Mouse (Mus musculus): ENCODE measurements at regions not wholly inside any gene's neighbourhood (a gene's known extent, or its start where the extent isn't known, plus 50 kb on each side); places are given as distances from the start of the nearest gene placed in this dataset.
A peak's percentile ranks its signal among the peaks of the same experiment; 100 is the strongest.

GRCm38 (mm10) chr12:7816616-7817015, 160.8 kb upstream of the Apob start:
- ATAC-seq (no peak), DNase-seq (ENCODE audit: low read depth, low spot score) (peak; percentile 4)
- ChIA-PET POLR2A (no interaction called here), CTCF (no interaction called here)
- TF ChIP-seq CTCF (IDR thresholded peaks at IDR 0.05) = no peak
- in situ Hi-C loops (cut with MboI; ENCODE audit: low pct_unique_long_range_greater_than_20kb) = no loop called here
- no peaks in the 10 kb centered on the region for H3K27me3 ChIP-seq

GRCm38 (mm10) chr12:7820006-7820704, 157.3 kb upstream of the Apob start:
- peak; percentile 27 for DNase-seq (ENCODE audit: low read depth, low spot score)
- ChIA-PET POLR2A (no interaction called here), CTCF (no interaction called here)
- no peak for TF ChIP-seq CTCF (IDR thresholded peaks at IDR 0.05)
- in situ Hi-C loops (cut with MboI; ENCODE audit: low pct_unique_long_range_greater_than_20kb) = no loop called here
- H3K27me3 ChIP-seq = no peaks in the 10 kb centered on the region
- peak; percentile 90 for ATAC-seq

DNA sequence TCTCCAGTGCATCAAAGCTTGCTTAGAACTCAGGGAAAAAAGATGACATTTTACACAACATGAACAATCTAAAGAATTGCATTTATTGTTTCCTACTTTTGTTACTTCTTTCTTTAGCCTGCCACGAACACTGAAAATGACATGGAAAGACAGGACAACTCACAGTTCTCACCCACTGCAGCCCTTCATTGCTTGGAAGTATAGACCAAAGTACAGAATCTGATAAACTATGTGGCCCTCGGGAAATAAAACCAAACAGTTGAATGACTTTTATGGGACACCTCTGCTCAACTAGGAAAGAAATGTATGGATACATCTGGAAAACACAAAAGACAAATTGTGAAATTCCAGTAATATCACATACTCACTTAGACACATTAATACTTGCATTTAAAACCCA, 156.7 kb upstream of the Apob start:
- ChIA-PET POLR2A (no interaction called here), CTCF (no interaction called here)
- TF ChIP-seq CTCF (IDR thresholded peaks at IDR 0.05) = no peak
- no peak for ATAC-seq
- in situ Hi-C loops (cut with MboI; ENCODE audit: low pct_unique_long_range_greater_than_20kb) = no loop called here
- H3K27me3 ChIP-seq = no peaks in the 10 kb centered on the region
- DNase-seq (ENCODE audit: low read depth, low spot score) = no peak

DNA sequence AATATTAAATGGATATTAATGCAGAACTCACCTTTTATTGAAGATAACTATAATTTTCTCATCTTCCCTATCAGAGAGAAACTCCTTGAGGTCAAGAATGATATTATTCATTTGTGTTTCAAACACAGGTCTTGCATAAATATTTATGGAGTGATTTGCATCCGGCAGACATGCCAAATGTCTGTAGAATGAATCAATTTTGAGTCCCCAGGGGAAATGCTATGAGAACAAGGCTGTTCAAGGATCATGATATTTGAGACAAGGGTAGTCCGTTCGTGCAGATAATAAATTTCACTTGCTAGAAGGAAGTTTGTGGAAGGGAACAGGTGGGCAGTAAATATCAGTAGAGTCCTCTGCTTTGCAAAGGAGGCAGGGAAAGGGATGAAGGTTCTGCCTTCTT, 141.7 kb upstream of the Apob start:
- no peak for DNase-seq (ENCODE audit: low read depth, low spot score)
- in situ Hi-C loops (cut with MboI; ENCODE audit: low pct_unique_long_range_greater_than_20kb) = no loop called here
- peaks cover 8% of the 10 kb centered on the region for H3K27me3 ChIP-seq
- ChIA-PET CTCF (no interaction called here), POLR2A (no interaction called here)
- TF ChIP-seq CTCF (IDR thresholded peaks at IDR 0.05) = no peak
- no peak for ATAC-seq

DNA sequence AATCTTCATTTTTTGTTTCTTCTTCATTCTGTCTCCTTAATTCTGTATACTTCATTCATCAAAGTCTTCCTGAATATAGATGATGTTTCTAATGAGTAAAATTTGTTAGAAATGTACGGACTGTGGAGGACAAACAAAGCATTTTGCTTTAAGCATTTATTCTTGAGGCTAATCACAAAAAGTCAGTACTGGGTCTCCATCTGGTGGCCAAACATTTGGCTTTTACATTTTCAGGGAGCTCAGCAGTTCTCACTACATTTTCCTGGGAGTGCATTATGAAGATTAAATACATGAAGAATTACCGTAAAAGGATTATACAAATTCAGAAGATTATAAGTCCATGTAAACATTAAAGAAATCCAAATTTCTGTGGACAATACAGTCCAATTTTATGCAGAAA, 123.6 kb upstream of the Apob start:
- ChIA-PET POLR2A (no interaction called here), CTCF (interaction anchor here (1.5 to 1.6 kb wide), 2 partner anchors 12 to 26 kb away, joined by 3 to 4 read pairs; no protein-coding TSS in a partner anchor)
- in situ Hi-C loops (cut with MboI; ENCODE audit: low pct_unique_long_range_greater_than_20kb) = no loop called here
- peak; percentile 23 for TF ChIP-seq CTCF (IDR thresholded peaks at IDR 0.05)
- peaks cover 17% of the 10 kb centered on the region for H3K27me3 ChIP-seq
- DNase-seq (ENCODE audit: low read depth, low spot score) = no peak
- no peak for ATAC-seq

DNA sequence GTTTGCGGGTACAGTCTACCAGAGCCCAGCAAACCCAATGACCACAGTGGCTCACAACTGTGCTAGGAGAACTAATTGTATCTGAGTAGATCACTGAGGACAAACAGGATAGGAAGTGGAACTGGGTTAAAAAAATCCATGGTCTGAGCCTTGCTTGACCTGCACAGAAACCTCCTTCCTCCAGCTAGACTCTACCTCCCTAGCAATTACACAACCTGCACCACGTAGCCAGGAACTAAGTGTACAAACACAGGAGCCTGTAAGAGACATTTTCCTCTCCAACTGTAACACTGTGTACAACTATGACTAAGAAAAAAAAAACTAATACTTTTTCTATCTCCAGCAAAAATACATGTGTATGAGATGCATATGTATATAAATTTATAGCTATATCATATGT, 121.8 kb upstream of the Apob start:
- peaks cover 17% of the 10 kb centered on the region for H3K27me3 ChIP-seq
- ATAC-seq (no peak), DNase-seq (ENCODE audit: low read depth, low spot score) (no peak)
- ChIA-PET POLR2A (no interaction called here), CTCF (no interaction called here)
- no peak for TF ChIP-seq CTCF (IDR thresholded peaks at IDR 0.05)
- in situ Hi-C loops (cut with MboI; ENCODE audit: low pct_unique_long_range_greater_than_20kb) = no loop called here

DNA sequence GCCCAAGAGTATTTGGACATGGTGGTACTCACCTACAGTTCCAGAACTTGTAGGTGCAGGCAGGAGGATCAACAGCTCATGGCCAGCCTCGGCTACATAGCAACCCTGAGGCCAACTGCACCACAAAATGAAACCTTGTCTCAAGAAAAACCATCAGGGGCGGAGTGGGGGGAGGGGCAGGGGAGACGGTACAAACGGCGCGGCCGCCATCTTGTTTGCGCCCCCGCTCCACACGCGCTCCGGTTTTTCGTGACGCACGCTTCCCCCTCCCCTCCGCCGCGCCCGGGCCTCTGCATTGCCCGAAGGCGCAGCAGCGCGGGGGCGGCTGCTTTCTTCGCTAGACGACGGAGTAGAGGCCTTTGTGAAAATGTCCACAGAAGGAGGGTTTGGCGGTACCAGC, 117.9 kb upstream of the Apob start:
- DNase-seq (ENCODE audit: low read depth, low spot score) (no peak), ATAC-seq (no peak)
- no peak for TF ChIP-seq CTCF (IDR thresholded peaks at IDR 0.05)
- CTCF ChIA-PET = no interaction called here
- in situ Hi-C loops (cut with MboI; ENCODE audit: low pct_unique_long_range_greater_than_20kb) = no loop called here
- POLR2A ChIA-PET = no interaction called here
- H3K27me3 ChIP-seq = peaks cover 5% of the 10 kb centered on the region

GRCm38 (mm10) chr12:7870004-7870403, 107.4 kb upstream of the Apob start:
- POLR2A ChIA-PET = no interaction called here
- CTCF ChIA-PET = no interaction called here
- DNase-seq (ENCODE audit: low read depth, low spot score) (no peak), ATAC-seq (no peak)
- TF ChIP-seq CTCF (IDR thresholded peaks at IDR 0.05) = no peak
- no peaks in the 10 kb centered on the region for H3K27me3 ChIP-seq
- in situ Hi-C loops (cut with MboI; ENCODE audit: low pct_unique_long_range_greater_than_20kb) = no loop called here

DNA sequence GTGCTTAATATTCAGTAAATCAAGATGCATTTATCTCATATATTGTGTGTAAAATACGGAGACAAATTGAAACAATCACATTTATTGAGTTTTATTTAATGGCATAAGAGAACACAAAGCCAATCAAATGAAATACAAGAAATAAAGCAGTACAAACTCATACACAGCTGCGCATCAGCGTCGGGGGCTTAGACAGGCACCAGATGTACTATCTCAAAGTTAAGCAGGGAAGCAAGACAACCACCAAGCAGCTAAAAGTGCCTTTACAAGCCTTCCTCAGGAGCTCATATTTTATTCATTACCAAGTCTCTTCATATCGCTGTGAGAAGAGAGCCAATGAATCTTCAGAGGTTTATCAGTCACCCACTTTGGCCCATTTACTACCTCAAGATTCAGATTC, 107.0 kb upstream of the Apob start:
- in situ Hi-C loops (cut with MboI; ENCODE audit: low pct_unique_long_range_greater_than_20kb) = no loop called here
- H3K27me3 ChIP-seq = no peaks in the 10 kb centered on the region
- ATAC-seq (no peak), DNase-seq (ENCODE audit: low read depth, low spot score) (no peak)
- TF ChIP-seq CTCF (IDR thresholded peaks at IDR 0.05) = no peak
- POLR2A ChIA-PET = no interaction called here
- CTCF ChIA-PET = no interaction called here

- ATAC-seq = no peak
- ChIA-PET CTCF (no interaction called here), POLR2A (no interaction called here)
- no peak for TF ChIP-seq CTCF (IDR thresholded peaks at IDR 0.05)
- DNase-seq (ENCODE audit: low read depth, low spot score) = no peak
- in situ Hi-C loops (cut with MboI; ENCODE audit: low pct_unique_long_range_greater_than_20kb) = no loop called here
- no peaks in the 10 kb centered on the region for H3K27me3 ChIP-seq
These were observed 102.0 kb upstream of the Apob start for GRCm38 (mm10) chr12:7875454-7875853.

DNA sequence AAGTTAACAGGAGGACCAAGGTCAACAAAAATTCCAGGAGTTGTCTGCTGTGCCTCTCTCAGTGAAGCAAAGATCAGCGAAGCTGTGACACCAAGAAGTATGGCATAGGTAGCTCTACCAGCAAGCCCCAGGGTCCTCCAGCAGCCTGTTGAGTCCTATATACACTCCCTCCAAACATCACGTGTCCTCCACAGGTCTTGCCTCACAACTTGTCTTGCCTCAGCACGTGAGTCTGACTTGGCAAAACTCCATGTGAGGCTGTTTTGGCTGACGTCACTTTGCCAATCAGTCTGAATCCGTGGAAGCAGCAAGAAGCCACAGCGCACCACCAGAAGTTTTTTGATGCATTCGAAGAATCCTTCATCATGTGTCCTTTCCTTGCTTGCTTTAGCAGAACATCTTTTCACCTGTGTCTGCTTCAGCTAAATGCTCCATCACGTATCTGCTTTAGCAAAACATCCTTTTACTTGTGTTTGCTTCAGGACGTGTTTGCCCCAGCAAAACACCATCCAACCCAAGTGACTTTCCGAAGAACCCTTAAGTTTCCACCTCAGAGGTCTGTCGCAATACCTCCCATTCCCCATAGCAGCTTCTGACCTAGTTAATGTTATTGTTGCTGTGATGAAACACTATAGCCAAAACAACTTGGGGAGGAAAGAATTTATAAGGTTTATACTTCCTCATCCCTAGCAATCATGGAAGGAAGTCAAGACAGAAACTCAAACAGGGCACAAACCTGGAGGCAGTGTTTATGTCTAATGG, 101.0 kb upstream of the Apob start:
- POLR2A ChIA-PET = no interaction called here
- TF ChIP-seq CTCF (IDR thresholded peaks at IDR 0.05) = no peak
- in situ Hi-C loops (cut with MboI; ENCODE audit: low pct_unique_long_range_greater_than_20kb) = no loop called here
- ATAC-seq = no peak
- no peaks in the 10 kb centered on the region for H3K27me3 ChIP-seq
- no peak for DNase-seq (ENCODE audit: low read depth, low spot score)
- CTCF ChIA-PET = no interaction called here

DNA sequence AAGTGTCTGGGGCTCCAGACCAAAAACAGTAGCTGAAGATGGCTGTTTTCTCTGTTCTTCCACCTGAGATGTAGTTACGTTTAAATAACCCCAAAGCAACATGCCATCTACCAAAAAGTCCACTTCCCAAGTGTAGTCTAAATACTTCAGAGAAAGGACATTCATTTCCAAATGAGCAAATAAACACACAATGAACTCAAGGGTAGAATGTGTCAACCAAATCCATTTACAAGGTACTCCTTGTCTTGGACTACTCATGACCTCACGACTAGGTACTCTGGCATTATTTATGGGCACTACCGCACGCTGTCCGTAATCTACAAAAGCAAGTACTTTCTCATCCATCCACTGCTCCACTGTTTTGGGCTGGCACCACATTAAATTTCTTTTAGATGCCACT, 98.7 kb upstream of the Apob start:
- ATAC-seq (no peak), DNase-seq (ENCODE audit: low read depth, low spot score) (no peak)
- CTCF ChIA-PET = no interaction called here
- POLR2A ChIA-PET = no interaction called here
- in situ Hi-C loops (cut with MboI; ENCODE audit: low pct_unique_long_range_greater_than_20kb) = no loop called here
- H3K27me3 ChIP-seq = peaks cover 12% of the 10 kb centered on the region
- TF ChIP-seq CTCF (IDR thresholded peaks at IDR 0.05) = no peak

Data from Patski (cell line).